8 mouse cellular contexts compared by ENCODE assay signal in the genomic region with DNA sequence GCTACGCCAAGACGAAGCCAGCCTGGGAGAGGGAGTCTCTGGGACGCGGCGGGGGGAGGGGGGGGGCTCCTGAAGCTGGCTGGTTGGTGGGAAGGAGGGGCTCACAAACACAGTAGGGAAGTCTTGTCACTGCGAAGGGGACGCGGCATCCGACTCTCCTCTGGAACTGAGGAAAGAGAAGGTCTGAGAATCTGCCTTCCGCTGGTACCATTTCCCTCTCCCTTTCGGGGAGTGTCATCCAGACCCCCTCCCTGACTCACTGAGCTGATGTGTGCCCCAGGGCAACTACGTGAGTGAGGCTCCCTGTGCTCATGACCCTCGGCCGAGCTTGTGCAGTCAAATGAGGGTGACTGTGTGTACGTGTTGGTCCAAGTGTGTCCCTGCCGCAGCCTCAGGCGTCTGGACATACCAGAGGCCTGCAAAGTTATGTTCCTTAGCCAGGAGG. TPM values are rescaled to one million over a fixed set of nuclear protein-coding genes. Genes with fewer than 3 reads are reported as not detected.
DNase-seq lines count a peak whose midpoint lies in the region; ATAC-seq and TF ChIP-seq lines count a peak whose summit lies in the region.

No protein-coding gene starts in this region.

- no peak overlapping the region for H3K9ac ChIP-seq in heart, embryonic 15.5 days
- H3K9ac ChIP-seq in liver, postnatal 0 days (replicated peaks), result no peak overlapping the region

- H3K4me3 ChIP-seq in kidney, adult 2 months (ENCODE audit: insufficient read depth, low read depth, low read length), result peak overlapping the region; percentile 35; the same call in 1 of the 2 replicates
- H3K4me3 ChIP-seq in G1E (ENCODE audit: low read depth, low read length), result peak overlapping the region; percentile 60; the same call in 1 of the 2 replicates
- H3K4me3 ChIP-seq in heart, embryonic 15.5 days, result peak overlapping the region; percentile 52
- peak overlapping the region; percentile 43 for H3K4me3 ChIP-seq in liver, postnatal 0 days (ENCODE audit: low read depth, low read length)

- H3K27ac ChIP-seq in kidney, adult 2 months (ENCODE audit: insufficient read depth, low read depth, low read length), result no peak overlapping the region
- no peak overlapping the region for H3K27ac ChIP-seq in heart, embryonic 15.5 days
- no peak overlapping the region for H3K27ac ChIP-seq in liver, postnatal 0 days (ENCODE audit: low read depth)

- WGBS in kidney, adult 2 months, result 29% methylated on average over 17 of the region's 17 CpGs
- 17% methylated on average over 17 of the region's 17 CpGs for WGBS in heart, embryonic 15.5 days
- 46% methylated on average over 17 of the region's 17 CpGs for WGBS in liver, postnatal 0 days (ENCODE audit: insufficient replicate concordance)

- no peaks in the 10 kb centered on the region for H3K9me3 ChIP-seq in G1E (replicated peaks)
- H3K9me3 ChIP-seq in heart, embryonic 15.5 days (replicated peaks), result no peaks in the 10 kb centered on the region
- H3K9me3 ChIP-seq in liver, postnatal 0 days (ENCODE audit: low read length), result no peaks in the 10 kb centered on the region

- no peak for TF ChIP-seq CTCF in kidney, adult 2 months (conservative IDR thresholded peaks at IDR 0.05; ENCODE audit: insufficient read depth, insufficient read length, low read depth, low read length)
- TF ChIP-seq CTCF in G1E (IDR thresholded peaks at IDR 0.05; ENCODE audit: low read depth, low read length), result no peak
- no peak for TF ChIP-seq CTCF in liver, postnatal 0 days (IDR thresholded peaks at IDR 0.05; ENCODE audit: low read depth)

- no peaks in the 10 kb centered on the region for H3K27me3 ChIP-seq in kidney, adult 2 months (replicated peaks; ENCODE audit: control insufficient read depth, insufficient read depth, low read length)
- no peaks in the 10 kb centered on the region for H3K27me3 ChIP-seq in G1E (ENCODE audit: insufficient read depth, low read length)
- peaks cover 19% of the 10 kb centered on the region for H3K27me3 ChIP-seq in heart, embryonic 15.5 days
- H3K27me3 ChIP-seq in liver, postnatal 0 days (ENCODE audit: insufficient read depth, low read length), result peaks cover 13% of the 10 kb centered on the region; the same call in 1 of the 2 replicates

- peaks cover 8% of the 10 kb centered on the region; the same call in 1 of the 2 replicates for H3K4me1 ChIP-seq in kidney, adult 2 months (ENCODE audit: control insufficient read depth, insufficient read depth, low read length)
- peaks cover 80% of the 10 kb centered on the region for H3K4me1 ChIP-seq in G1E (ENCODE audit: insufficient read depth, low read depth, low read length)
- H3K4me1 ChIP-seq in heart, embryonic 15.5 days (replicated peaks), result peaks cover 25% of the 10 kb centered on the region
- no peaks in the 10 kb centered on the region; the same call in 1 of the 2 replicates for H3K4me1 ChIP-seq in liver, postnatal 0 days (ENCODE audit: insufficient read depth)

- H3K4me2 ChIP-seq in heart, embryonic 15.5 days, result peak overlapping the region; percentile 84
- peak overlapping the region; percentile 73 for H3K4me2 ChIP-seq in liver, postnatal 0 days (ENCODE audit: low read depth, low read length)

- peak; percentile 32 for DNase-seq in kidney, adult 2 months
- DNase-seq in kidney, postnatal 10 days, result no peak
- DNase-seq in G1E (ENCODE audit: low spot score), result no peak
- DNase-seq in liver, postnatal 0 days, result no peak
- no peak for DNase-seq in cerebellum, adult 11 months
- DNase-seq in thymus, postnatal 14 days, result no peak

- no peak for ATAC-seq in G1E (ENCODE audit: extremely low read depth, insufficient number of reproducible peaks, low FRiP score, poor library complexity, severe bottlenecking)
- no peak for ATAC-seq in heart, embryonic 15.5 days (replicated peaks; ENCODE audit: insufficient number of reproducible peaks, insufficient read depth, low FRiP score, low read depth)
- ATAC-seq in liver, postnatal 0 days, result no peak
- no peak for ATAC-seq in megakaryocyte progenitor cell, adult 5-6 weeks (replicated peaks; ENCODE audit: poor library complexity)

- TF ChIP-seq EP300 in liver, postnatal 0 days (IDR thresholded peaks at IDR 0.05; ENCODE audit: low read depth), result no peak

- TF ChIP-seq POLR2A in kidney, adult 2 months (IDR thresholded peaks at IDR 0.05; ENCODE audit: low read depth, low read length), result no peak

- no peaks in the 10 kb centered on the region for H3K36me3 ChIP-seq in kidney, adult 2 months (ENCODE audit: control insufficient read depth, insufficient read depth, low read length)
- H3K36me3 ChIP-seq in G1E (replicated peaks), result peaks cover 73% of the 10 kb centered on the region
- H3K36me3 ChIP-seq in heart, embryonic 15.5 days, result no peaks in the 10 kb centered on the region
- no peaks in the 10 kb centered on the region for H3K36me3 ChIP-seq in liver, postnatal 0 days (replicated peaks; ENCODE audit: insufficient read depth, low read length)

RNA-seq across cellular contexts. Expression of gene Vsig2, which starts 6.1 kb away (rescaled TPM):
- 7.6 and 9.1 TPM in 2 replicates for polyA plus RNA-seq in kidney, adult 2 months (2012; rRNA removed)
- total RNA-seq in G1E (2014; fragmentation: Nextera tagmentation) (not detected in 2 replicates), G1E (2017) (0.29 and 3.0 TPM in 2 replicates)
- polyA plus RNA-seq in G1E (2012), result not detected in 2 replicates
- polyA plus RNA-seq in heart, embryonic 15.5 days (2015; fragmentation: Nextera tagmentation; extraction: Ambion mirVana), result 2.3 and 2.5 TPM in 2 replicates
- polyA plus RNA-seq in liver, postnatal 0 days (2015; fragmentation: Nextera tagmentation; extraction: Ambion mirVana), result 0.88 and 1.3 TPM in 2 replicates
- total RNA-seq in megakaryocyte progenitor cell, adult 5-6 weeks (2015), result not detected in 2 replicates
- total RNA-seq in megakaryocyte progenitor cell, adult 5-6 weeks (2017), result not detected in 2 replicates

RNA-seq across cellular contexts. Expression of gene Nrgn, which starts 7.5 kb away (rescaled TPM):
- 4.7 and 7.7 TPM in 2 replicates for polyA plus RNA-seq in kidney, adult 2 months (2012; rRNA removed)
- total RNA-seq in G1E (2014; fragmentation: Nextera tagmentation) (444 and 474 TPM in 2 replicates), G1E (2017) (136 and 149 TPM in 2 replicates)
- 2,434 and 2,443 TPM in 2 replicates for polyA plus RNA-seq in G1E (2012)
- polyA plus RNA-seq in heart, embryonic 15.5 days (2015; fragmentation: Nextera tagmentation; extraction: Ambion mirVana), result 5.9 and 6.3 TPM in 2 replicates
- polyA plus RNA-seq in liver, postnatal 0 days (2015; fragmentation: Nextera tagmentation; extraction: Ambion mirVana), result 7.4 and 9.3 TPM in 2 replicates
- total RNA-seq in megakaryocyte progenitor cell, adult 5-6 weeks (2015), result 4.4 and 9.6 TPM in 2 replicates
- 0.54 and 3.5 TPM in 2 replicates for total RNA-seq in megakaryocyte progenitor cell, adult 5-6 weeks (2017)

RNA-seq across cellular contexts. Expression of gene Siae, which starts 10.3 kb away (rescaled TPM):
- 17.8 and 18.3 TPM in 2 replicates for polyA plus RNA-seq in kidney, adult 2 months (2012; rRNA removed)
- total RNA-seq in G1E (2014; fragmentation: Nextera tagmentation) (98.8 and 107 TPM in 2 replicates), G1E (2017) (41.7 and 44.5 TPM in 2 replicates)
- polyA plus RNA-seq in G1E (2012), result 1.3 and 1.9 TPM in 2 replicates
- polyA plus RNA-seq in heart, embryonic 15.5 days (2015; fragmentation: Nextera tagmentation; extraction: Ambion mirVana), result 9.0 and 10.2 TPM in 2 replicates
- 5.1 and 5.2 TPM in 2 replicates for polyA plus RNA-seq in liver, postnatal 0 days (2015; fragmentation: Nextera tagmentation; extraction: Ambion mirVana)
- total RNA-seq in megakaryocyte progenitor cell, adult 5-6 weeks (2015), result 13.4 and 16.9 TPM in 2 replicates
- 9.4 and 11.8 TPM in 2 replicates for total RNA-seq in megakaryocyte progenitor cell, adult 5-6 weeks (2017)

RNA-seq across cellular contexts. Expression of gene Esam, which starts 17.3 kb away (rescaled TPM):
- polyA plus RNA-seq in kidney, adult 2 months (2012; rRNA removed), result 54.9 and 55.5 TPM in 2 replicates
- total RNA-seq in G1E (2014; fragmentation: Nextera tagmentation) (not detected in 2 replicates), G1E (2017) (0.23 TPM in 1 of 2 replicates, not detected in the other)
- polyA plus RNA-seq in G1E (2012), result 0.09 TPM in 1 of 2 replicates, not detected in the other
- polyA plus RNA-seq in heart, embryonic 15.5 days (2015; fragmentation: Nextera tagmentation; extraction: Ambion mirVana), result 76.9 and 89.3 TPM in 2 replicates
- 16.2 and 18.2 TPM in 2 replicates for polyA plus RNA-seq in liver, postnatal 0 days (2015; fragmentation: Nextera tagmentation; extraction: Ambion mirVana)
- total RNA-seq in megakaryocyte progenitor cell, adult 5-6 weeks (2015), result 0.34 and 0.94 TPM in 2 replicates
- total RNA-seq in megakaryocyte progenitor cell, adult 5-6 weeks (2017), result 0.29 and 0.57 TPM in 2 replicates

RNA-seq across cellular contexts. Expression of gene Msantd2, which starts 56.1 kb away (rescaled TPM):
- polyA plus RNA-seq in kidney, adult 2 months (2012; rRNA removed), result 12.1 and 15.7 TPM in 2 replicates
- total RNA-seq in G1E (2014; fragmentation: Nextera tagmentation) (49.4 and 63.8 TPM in 2 replicates), G1E (2017) (59.1 and 66.0 TPM in 2 replicates)
- polyA plus RNA-seq in G1E (2012), result 27.5 and 31.9 TPM in 2 replicates
- 9.5 and 14.8 TPM in 2 replicates for polyA plus RNA-seq in heart, embryonic 15.5 days (2015; fragmentation: Nextera tagmentation; extraction: Ambion mirVana)
- 3.0 and 3.3 TPM in 2 replicates for polyA plus RNA-seq in liver, postnatal 0 days (2015; fragmentation: Nextera tagmentation; extraction: Ambion mirVana)
- total RNA-seq in megakaryocyte progenitor cell, adult 5-6 weeks (2015), result 14.8 and 18.3 TPM in 2 replicates
- total RNA-seq in megakaryocyte progenitor cell, adult 5-6 weeks (2017), result 21.9 and 40.8 TPM in 2 replicates

Comparison
In these comparisons a context has a peak if more than half of its experiments do, and no peak if none do; other contexts are left out.
1. RNA of gene Nrgn, which starts 7.5 kb away (polyA plus RNA-seq): 2,434 to 2,443 TPM in G1E; 7.4 to 9.3 TPM in liver, postnatal 0 days, 4.7 to 7.7 TPM in kidney, adult 2 months and 5.9 to 6.3 TPM in heart, embryonic 15.5 days; every median in the first group is over 100 times any median in the second.
2. Peak in every context shown above with its lines, with median percentiles within 50 percentile points of each other: H3K4me3 ChIP-seq.